Mouse (Mus musculus) small intestine, adult 2 months (tissue): ENCODE data around the gene Glrb.

Source experiments
- CTCF ChIP-seq: fragments of 200-500 bp; IDR thresholded peaks from 2 replicates; pipeline ENCODE4 v1.5.1; 2012; ENCODE audit warnings: low read depth, mild to moderate bottlenecking, control low read depth, inconsistent platforms, low read length, moderate library complexity, mixed read lengths; ENCODE audit not compliant: insufficient replicate concordance, insufficient read length; ENCODE audit errors: extremely low read depth
- POLR2A ChIP-seq: fragments of 200-500 bp; IDR thresholded peaks from 2 replicates; pipeline ENCODE4 v1.6.1; 2012; ENCODE audit warnings: low read depth, mild to moderate bottlenecking, control low read depth, inconsistent platforms, low read length, moderate library complexity

DNA sequence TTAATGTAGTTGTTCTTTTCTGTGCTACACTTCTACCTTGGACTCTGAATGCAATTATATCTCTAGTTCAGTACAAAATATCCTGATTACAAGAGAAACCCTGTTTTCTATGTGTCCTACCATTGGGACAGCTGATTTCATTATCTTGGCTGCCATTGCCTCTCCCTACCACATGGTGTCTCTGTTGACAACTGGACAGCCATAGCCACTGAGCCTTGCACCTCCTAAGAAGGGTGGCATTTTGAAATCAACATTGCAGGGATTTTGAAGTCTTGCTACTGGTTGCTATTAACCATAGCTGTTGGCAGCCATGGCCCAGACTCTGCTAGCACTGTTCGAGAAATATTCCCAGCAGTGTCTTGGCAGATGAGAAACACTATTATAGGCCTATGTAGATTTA, 45.1 kb upstream of the Glrb start:
- peak; percentile 73; the same call in 1 of the 2 replicates for TF ChIP-seq CTCF
- TF ChIP-seq POLR2A, result no peak
